Mouse (Mus musculus) CD8-positive naive resting alpha-beta T cell, adult 2 months (primary cell): ENCODE measurements around the gene Atxn7l3.
A peak's percentile ranks its signal among the peaks of the same experiment; 100 is the strongest.
"Not testable (repeated sequence)": the region's sequence is repeated elsewhere in the genome, so short reads cannot be mapped to it uniquely, and the experiment has no call there.

ENCODE experiments used
- DNase-seq, 2 experiments: peaks; one replicate each; pipeline ENCODE4 v3.0.0; 2022; ENCODE audit warnings: low read depth in 2 of 2, low spot score in 2 of 2

The Atxn7l3 gene

DNA sequence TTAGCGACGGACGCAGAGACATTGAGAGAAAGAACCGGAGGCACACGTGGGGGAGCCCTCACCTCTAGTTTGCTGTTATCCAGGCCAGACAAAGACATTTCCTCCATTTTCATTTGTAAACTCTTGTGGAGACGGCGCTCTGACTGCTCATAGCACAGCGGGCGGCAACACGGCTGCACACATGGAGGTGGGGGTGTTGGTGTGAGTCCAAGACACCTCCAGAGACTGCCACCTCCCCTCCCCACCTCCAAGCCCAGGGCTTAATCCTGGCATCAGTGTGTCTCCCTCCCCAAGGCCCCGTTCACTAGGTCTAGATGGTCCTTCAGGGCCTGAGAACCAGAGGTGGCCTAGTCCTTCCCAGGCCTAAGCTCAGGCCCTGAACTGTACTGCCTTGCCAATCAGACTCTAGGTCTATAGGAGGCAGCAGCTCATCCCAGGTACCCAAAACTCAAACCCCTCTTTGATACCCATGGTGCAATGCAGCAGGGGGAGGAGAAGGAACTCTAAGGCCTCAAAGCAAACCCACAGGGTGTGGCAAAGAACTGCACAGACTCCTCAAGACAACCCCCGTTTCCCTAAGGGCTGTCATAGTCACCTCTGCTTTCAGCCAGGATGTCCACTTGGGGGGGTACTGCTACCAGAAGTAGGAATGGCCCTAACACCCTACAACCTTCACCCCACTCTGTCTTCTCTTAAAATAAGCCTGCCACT, 1.4 kb downstream of the Atxn7l3 start:
- no peak for DNase-seq

DNA sequence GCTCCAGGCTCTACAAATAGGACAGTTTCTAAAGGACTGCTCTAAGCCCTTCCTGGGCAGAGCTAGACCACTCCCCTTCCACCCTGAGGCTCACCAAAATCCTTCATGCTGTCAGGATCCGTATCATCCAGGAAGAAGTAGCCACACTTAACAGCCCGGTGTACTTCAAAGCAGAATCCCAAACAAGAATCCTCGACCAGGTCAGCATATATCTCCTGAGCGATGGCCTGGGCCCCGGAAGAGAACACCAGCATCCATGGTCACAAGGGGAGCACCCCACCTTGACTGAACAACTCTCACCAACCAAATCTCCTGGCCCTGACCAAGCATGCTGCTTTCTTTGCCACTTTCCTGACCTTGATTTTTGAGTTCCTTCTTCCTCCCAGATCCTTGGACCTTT, 2.0 kb downstream of the Atxn7l3 start:
- DNase-seq = no peak

GRCm38 (mm10) chr11:102293971-102294370, 2.5 kb downstream of the Atxn7l3 start:
- no peak for DNase-seq

- no peak for DNase-seq
Measured at GRCm38 (mm10) chr11:102291051-102291535, 5.3 kb downstream of the Atxn7l3 start.

DNA sequence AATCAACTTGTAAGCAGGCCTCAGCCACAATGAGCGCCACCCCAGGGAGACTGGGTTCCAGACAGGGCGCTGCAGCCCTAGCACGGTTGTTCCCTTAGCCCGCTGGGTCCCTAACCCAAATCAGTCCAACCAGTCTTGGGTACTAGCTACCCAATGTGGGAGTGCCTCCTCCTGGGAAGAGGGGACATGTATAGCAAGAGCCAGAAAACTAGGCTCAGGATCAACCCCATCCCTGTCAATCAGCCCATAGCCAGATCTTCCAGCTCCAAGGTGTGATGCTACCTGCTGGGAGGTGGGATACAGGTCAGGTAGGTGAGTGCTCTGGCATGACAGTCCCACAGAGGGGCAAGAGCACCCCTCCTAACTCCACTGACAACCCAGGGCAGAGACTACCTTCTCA, 6.3 kb downstream of the Atxn7l3 start:
- DNase-seq = no peak

GRCm38 (mm10) chr11:102289511-102290100, 6.8 kb downstream of the Atxn7l3 start:
- no peak for DNase-seq

- no peak for DNase-seq
Measured at GRCm38 (mm10) chr11:102288913-102289312, 7.5 kb downstream of the Atxn7l3 start.

- DNase-seq = no peak
Measured at GRCm38 (mm10) chr11:102288027-102288804, 8.2 kb downstream of the Atxn7l3 start.

- DNase-seq = no peak
Measured at GRCm38 (mm10) chr11:102287485-102287884, 8.9 kb downstream of the Atxn7l3 start.

DNA sequence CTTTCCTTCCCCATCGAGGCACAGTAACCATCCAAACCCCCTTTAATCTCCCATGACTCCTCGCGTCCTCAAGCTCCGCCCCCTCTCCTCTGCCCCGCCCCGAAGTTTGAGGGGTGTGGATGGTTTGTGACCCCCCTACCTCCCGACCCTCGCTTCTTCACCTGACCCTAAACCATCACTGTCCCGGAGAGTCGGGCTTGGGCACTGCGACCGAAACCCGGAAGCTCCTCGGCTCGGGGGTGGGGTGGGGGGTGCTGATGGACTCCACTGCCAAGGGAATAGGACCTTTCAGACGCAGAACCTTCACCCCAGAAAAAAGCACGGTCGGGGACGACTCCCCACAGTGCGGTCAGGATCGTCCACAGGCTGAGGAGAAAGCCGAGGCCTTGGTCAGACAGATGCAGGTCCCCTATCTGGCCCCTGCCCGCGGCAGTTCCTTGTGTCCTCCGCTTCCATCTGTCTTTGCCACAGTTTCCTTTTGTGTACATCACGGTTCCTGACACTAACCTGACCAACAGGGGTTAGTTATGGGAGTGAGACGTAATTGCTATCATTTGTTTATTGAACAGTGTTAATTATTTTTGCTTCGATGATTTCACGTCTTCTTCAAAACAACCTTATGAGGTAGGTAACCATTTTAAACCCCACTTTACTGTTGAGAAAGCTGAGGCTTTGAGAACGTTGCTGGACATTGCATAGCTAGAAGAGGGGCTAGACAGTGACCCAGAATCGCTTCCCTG, 11.2 kb downstream of the Atxn7l3 start:
- DNase-seq = no peak

- DNase-seq = peak; percentile 90 to 93
Measured at GRCm38 (mm10) chr11:102284501-102285094, 11.8 kb downstream of the Atxn7l3 start, which contains the start of gene Tmub2. Gene Tmub2 (plus strand): TSS chr11:102284931.

DNA sequence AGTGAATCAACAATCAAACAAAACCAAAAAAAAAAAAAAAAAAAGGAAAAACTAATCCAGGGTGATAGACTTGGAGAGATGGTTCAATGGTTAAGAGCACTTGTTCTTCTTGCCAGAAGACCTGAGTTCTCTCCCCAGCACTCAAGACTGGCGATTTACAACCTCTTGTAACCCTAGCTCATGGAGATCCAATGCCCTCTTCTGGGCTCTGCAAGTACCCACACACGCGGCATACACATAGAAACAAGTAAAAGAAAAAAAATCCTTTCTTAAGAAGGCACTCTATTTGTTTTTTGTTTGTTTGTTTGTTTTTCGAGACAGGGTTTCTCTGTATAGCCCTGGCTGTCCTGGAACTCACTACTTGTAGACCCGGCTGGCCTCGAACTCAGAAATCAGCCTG, 12.5 kb downstream of the Atxn7l3 start:
- no peak for DNase-seq

DNA sequence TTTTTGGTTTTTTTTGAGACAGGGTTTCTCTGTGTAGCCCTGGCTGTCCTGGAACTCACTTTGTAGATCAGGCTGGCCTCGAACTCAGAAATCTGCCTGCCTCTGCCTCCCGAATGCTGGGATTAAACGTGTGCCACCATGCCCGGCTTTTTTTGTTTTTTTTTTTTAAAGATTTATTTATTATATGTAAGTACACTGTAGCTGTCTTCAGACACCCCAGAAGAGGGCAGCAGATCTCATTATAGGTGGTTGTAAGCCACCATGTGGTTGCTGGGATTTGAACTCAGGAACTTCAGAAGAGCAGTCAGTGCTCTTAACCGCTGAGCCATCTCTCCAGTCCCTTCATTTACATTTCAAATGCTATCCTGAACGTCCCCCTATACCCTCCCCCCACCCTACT, 16.2 kb downstream of the Atxn7l3 start:
- not testable (repeated sequence) for DNase-seq

DNA sequence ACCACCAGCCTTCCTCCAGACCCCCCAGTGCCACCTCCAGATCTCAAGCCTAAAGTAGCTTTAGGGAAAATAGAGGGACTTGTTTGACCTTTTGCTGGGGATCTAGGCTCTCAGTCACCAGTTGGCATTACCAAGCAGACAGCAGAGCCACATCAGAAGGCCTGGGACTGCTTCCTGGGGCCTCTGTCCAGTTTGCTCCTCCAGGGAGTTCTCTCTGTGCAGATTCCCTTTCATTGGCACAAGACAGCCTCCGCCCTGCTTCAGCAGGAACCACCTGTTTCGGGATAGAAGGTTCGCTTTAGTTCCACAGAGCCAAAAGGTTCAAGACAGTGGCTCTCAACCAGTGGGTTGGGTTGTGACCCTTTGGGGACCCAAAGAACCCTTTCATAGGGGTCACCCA, 16.8 kb downstream of the Atxn7l3 start:
- no peak for DNase-seq

DNA sequence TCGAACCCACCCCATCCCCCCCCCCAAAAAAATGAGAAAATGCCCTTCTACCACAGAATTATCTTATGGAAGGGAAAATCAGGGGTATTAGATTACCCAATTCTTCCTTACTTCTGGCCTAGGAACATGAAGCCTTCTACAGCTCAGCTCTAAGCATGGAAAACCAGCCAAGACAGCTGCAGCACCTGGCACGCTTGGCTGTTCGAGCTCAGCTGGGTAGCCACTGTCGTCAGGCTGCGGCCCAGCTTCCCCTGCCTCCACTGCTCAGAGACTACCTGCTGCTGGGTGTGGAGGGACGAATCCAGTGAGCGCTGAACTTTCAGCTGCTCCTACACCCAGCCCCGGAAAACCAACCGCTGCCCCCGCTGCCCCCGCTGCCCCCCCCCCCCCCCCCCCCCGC, 18.7 kb downstream of the Atxn7l3 start:
- DNase-seq = no peak

GRCm38 (mm10) chr11:102276411-102276915, 20.0 kb downstream of the Atxn7l3 start:
- no peak for DNase-seq

DNA sequence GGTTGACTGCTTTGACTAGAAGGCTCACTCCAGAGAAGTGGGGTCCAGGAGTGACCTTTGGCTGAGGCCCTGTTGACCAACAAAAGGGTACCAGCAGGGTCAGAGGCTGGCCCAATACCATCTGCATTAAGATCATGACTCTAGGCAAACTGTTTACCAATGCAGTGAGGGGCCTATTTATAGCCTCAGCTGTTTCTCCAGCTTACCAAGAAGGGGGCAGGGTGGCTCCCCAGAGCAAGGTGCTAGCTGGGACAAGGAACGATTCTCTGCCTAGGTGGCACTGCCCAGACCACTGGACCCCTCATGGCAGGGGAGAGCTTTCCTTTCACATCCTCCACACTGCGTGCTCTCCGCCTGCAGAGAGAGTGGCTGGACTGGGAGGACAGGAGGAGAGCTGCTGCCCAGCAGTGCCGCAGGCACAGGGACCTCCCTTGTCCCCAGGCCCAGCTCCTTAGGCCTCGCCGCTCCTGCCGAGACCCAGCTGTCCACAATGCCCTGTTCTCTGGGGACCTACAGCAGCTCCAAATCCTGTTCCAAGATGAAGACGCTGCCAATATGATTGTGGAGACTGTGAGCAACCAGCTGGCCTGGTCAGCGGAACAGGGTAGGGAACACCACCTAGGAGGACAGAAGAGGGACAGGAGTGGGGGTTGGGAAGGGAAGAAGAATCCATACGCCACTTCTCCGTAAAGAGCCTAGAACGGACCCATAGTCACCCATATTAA, 27.7 kb downstream of the Atxn7l3 start, which contains the start of gene Asb16:
Asb16 (plus strand) TSS at position 224 of the 725 bp plus-strand sequence.
- no peak for DNase-seq

DNA sequence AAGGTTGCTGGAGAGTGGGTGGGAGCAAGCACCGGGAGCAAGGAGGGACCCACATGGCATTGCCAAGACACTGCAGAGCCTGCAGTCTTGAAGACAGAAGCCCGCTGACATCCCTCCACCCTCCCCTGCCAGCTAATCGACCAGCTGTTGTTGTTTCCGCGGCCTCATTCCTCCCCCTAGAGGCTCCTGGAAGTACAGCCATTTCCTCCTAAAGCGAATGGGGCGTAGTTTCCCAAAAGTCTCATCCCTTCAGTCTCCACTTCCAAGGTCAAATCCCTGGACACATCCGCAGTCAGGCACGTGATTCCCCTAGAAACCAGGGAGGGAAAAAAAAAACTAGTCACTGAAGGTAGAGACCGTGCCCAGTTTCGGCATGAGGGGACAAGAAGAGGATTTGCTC, 29.0 kb downstream of the Atxn7l3 start:
- DNase-seq = peak; percentile 22 to 37

GRCm38 (mm10) chr11:102266631-102267355, 29.6 kb downstream of the Atxn7l3 start:
- no peak for DNase-seq
